Mouse (Mus musculus) ovary, postnatal 10 days (tissue): ENCODE results near the gene Arhgap23.
A peak's percentile ranks its signal among the peaks of the same experiment; 100 is the strongest.

Source experiments
- DNase-seq: peaks from one replicate; pipeline ENCODE4 v3.0.0; 2022; ENCODE audit warnings: low spot score

Gene Arhgap23

DNA sequence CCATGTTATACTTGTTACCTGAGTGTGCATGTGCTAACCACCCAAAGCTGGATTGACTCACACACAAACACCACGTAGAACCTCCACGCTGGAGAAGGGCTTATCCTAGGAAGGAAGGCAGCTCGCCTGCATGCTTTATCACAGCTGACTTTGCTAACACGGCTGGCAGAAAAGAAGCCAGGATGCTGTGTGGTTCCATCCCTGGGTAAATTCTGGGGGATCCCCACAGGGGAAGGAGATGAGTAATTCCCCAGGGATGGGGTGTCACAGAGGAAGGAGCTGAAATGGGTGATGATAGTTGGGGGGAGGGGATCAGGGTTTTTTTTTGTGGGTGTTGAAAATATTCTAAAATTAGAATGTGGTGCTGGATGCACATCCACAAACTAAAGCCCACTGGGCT, 90.5 kb downstream of the Arhgap23 start:
- DNase-seq: no peak

DNA sequence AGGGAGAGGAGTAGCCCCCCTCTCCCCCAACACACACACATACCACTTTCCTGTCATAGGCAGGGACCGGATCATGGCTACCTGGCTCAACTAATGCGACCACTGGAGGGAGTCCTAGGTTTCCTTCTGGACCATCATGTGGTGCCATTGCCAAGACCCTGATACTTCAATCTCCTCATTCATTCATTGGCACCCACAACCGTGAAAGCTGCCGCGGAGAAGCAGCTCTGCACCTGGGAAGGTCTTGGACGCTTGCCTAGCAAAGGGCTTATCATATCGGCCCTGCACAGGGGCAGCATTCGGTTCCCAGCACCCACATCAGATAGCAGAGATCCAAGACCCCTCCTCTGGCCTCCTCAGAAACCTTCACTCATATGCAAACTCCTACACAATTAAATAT, 91.0 kb downstream of the Arhgap23 start:
- DNase-seq: no peak

DNA sequence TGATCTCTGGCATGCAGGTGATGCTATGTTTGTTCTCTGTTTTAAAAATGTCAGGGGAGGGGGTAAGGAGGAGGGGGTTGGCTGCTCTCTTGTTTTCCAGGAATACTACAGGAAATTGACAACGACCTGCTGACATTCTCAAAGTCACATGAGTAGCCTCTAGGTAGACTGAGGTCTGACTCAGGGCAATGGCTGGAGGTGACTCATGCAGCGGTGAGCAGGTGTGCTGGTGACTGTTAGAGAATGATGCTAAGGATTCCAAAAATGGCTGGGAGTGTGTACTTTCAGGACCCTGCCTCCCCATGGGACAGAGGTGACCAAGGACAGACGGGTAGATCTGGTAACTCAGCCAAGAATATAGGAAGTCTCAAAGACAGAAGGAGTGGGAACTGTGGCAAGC, 92.9 kb downstream of the Arhgap23 start:
- no peak for DNase-seq

DNA sequence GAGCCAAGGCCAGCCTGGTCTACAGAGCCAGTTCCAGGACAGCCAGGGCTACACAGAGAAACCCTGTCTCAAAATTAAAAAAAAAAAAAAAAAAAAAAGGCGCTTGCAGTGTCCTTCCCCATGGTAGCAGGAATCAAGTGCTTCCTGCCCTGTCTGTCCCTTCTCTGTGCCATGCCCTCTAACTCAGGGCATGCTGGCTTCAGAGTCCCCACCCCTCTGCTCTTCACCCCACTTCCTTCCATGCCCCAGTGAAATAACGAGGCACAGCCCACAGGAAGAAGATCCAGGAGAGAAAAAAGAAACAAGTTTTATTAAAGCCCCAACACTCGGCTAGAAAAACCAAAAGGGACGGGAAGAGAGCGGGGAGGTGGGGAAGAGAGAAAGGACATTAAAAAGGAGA, 93.7 kb downstream of the Arhgap23 start:
- no peak for DNase-seq

DNA sequence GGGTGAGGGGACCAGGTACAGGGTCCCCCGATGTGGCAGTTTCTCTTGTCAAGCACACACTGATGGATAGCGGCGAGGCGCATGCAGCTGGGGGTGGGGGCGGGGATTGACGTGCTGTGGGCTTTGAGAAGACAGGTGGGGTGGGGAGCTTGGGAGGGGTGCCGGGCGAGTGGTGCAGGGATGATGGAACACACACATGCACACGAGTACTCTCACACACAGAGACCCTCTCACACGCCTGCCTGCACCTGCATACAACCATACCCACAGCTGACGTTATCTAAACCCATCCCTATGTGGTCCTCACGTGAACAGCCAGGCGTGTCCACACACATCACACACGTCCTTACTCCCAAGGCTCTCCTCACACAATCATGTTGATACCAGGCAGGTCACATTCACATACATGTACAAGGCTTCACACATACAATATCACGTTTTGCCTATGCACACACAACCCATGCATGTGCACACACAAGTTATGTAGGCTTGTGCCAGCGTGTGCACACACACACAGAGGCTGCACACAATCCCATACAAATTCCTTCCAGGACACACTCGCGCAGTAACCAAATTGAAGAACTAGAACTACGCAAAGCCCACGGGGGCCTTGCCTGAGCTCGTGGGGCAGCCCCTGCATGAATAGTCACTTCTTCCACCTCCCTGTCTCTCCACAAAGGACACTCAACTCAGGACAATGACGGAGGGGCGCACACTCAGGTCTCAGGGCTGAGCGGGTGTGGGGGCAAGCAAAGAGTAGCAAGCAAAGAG, 94.6 kb downstream of the Arhgap23 start:
- no peak for DNase-seq

DNA sequence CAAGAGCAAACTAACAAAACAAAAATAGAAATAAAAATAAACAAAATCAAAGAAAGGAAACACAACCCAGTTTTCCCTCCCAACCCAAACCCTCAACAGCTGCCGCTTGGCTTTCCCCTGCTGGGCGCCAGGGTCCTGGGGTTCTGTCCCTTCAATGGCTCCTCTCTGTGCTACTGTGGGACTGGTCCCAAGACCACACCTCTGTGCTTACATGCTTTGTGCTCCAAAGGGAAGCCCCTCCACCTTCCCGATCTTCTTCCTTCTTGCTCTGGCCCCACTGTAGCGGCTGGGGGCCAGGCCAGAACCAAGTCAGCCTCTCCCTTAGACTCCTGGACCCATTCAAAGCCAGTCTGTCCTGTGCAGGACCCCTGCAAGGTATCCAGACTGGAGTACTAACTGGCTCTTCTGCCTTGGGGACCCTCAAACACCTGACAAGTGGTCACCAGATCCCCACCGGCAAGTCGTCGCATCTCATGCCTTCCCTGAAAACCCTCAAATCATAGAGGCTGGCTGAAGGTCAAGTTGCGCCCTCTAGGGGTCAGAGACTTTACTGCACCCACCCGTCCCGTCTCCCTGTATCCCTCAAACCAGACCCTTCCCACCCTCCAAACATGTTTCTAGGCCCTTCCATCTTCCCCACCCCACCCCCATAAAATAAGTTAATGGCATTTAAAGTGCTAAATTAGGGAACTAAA, 95.8 kb downstream of the Arhgap23 start:
- DNase-seq: peak; percentile 54

DNA sequence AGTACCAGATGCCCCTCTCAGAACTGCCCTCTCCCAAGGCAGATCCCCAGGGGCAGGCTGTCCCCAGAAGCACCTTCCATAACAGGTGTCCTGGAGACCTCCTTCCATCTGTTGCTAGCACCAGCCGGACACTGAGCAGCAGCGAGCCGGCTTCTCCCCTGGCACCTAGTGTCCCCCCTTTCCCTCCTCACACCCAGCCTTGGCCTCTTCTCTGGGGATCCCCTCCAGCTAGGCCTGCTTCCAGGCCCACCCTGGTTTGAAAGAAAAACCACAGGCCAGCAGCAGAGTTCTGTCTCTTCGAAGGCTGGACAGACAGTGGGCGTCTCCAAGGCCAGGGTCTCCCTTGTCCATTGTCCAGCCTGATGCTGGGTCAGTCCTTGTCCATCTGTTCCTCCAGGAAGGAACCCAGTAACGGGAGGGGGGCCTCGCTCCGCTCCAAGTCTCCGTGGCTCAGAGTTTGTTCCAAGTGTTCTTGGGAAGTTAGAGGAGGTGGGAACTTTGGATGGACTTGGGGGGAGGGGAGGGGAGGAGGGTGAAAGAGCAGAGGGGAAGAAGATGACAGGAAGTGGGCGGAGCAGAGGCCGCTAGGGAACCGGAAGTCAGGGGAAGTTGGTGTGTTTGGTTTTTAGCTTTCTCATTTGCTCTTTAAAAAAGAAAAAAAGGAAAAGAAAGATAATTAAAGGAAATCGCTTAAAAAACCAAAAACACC, 96.5 kb downstream of the Arhgap23 start:
- DNase-seq: no peak

DNA sequence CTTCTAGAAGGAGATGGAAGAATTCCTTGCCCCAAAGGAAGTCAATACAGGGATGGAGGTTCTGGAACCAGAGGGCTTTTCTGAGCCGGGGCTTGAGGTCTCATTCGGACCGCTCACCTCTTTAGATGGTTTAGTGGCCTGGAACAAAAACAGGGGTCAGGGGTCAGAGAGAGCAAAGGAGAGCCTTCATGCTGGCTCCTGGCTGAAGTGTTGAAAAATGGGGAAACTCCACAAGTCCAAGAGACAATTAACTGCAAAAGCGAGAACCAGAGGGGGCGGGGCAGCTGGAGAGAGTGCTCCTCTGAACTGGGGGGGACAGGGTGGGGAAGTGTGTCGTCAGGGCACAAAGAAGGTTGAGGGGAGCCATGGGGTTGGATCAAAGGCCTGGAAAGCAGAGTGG, 97.2 kb downstream of the Arhgap23 start:
- DNase-seq: no peak

DNA sequence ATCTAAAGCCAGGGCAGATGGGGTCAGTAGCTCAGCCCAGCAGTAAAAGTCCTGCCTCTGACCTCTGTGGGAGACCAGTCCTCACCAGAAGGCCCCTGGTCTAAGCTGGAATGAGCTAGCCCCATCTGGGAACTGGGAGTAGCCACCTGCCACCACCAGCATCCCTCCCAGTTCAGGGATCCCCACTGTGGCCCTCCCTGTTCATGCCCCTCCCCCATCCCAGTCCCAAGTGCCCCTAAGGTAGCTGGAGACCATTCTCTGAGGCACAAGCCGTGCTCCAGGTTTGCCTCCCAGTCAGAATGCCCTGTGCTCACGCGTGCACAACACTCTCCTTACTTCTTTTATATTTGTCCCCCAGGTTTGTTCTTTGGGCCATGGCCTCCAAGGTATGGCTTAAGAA, 97.7 kb downstream of the Arhgap23 start:
- no peak for DNase-seq

DNA sequence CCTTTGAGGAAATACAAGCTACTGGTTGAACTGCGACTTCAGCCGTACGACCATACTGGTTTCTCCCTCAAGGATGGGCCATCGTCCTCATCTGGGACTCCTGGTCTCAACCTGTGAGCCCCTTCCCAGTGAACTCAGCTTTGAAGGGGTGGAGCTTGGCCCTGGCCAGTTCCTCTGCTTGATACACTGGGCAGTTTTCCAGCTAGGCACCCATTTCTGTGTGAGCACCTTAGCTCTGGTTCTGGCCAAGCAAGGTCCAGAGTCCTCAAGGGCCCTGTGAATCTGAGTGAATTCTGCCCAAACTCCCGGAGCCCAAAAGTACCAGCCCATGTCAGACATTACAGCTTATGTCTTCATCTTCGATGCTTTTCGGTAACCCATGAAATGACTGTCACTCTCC, 105.2 kb downstream of the Arhgap23 start:
- DNase-seq: no peak

DNA sequence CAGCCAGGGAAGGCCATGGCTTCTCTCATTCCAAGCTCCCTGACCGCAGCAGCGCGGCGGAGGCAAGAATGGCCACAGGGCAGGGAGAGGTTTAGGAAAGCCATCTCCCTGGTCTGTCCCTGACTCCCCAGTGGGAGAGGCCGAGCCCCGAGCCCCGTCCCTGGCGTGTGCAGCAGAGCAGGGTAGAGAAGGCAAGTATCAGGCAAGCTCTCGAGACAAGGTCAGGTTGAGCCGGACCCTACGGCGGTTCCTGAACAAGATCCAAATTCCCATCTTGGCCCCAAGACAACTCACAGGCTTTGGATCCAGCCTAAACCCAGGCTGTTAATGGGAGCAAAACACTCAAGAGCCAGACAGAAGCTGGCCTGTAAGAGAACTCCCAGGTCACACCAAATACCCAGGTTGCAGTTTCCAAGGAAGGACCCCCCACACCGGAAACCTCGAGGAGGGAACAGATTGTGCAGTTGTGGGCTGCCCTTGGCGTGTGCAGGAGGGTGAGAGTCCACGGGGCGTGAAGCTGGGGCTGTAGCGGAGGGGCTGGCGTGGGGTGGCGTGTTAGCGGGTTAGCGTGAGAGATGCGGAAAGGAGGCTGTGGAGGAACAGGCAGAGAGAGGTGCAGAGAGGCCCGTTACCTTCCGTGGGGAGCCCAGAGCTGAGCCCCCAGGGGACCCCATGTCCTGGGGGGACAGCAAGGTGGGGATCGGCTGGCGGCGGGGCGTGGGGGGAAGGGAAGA, 106.6 kb downstream of the Arhgap23 start:
- DNase-seq: no peak

DNA sequence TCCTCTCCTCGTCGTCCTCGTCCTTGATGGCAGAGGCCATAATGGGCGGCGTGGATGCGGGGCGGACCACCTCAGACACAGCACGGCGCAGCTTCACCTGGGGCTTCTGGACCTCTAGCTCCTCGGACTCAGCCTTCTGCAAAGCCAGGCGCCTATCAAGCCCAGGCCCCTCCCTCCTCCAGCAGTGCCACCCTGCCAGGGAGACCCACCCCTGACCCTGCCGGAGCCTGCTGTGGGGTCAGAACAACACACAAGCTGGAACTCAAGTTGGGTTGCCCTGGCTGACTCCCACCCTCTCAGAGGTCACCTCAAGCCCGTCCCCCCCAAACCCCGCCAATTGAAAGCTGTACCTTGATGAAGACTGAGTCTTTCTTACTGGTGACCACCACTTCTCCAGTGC, 107.8 kb downstream of the Arhgap23 start:
- DNase-seq: no peak

DNA sequence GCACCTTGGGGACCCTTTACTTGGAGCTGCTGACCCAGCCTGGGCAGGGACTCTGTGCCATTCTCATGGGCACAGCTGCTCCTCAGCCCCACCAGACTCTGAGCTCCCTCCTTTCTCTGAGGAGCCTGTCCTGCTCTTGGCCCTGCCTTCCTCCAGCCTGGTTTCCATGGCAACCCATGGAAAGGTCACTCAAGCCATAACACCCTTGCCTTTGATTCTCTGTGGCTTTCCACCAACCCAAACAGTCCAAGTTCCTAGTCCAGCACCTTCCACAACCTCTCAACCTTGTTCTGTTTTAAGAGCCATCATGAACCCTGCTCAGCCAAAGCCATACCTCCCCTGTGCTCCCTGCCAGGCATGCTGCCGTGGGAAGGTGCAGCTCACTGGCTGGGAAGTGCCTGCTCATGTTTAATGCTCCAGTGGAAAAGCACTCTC, 108.5 kb downstream of the Arhgap23 start:
- DNase-seq: no peak

DNA sequence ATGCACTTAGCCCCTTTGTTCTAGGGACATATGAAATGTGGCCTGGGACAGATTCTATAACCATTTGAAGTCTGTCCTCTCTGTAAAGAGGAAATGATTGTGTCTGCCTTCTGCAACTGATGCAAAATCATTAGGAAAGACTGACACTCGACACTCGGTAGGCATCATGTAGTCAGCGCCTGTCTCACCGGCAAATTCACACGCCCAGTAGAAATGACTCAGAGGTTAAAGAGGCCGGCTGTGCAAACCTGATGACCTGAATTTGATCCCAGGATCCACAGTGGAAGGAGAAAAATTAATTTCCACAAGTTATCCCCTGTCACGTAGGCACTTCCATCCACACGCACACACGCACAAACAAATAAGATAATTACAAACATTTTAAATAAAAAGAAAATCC, 109.0 kb downstream of the Arhgap23 start:
- no peak for DNase-seq

DNA sequence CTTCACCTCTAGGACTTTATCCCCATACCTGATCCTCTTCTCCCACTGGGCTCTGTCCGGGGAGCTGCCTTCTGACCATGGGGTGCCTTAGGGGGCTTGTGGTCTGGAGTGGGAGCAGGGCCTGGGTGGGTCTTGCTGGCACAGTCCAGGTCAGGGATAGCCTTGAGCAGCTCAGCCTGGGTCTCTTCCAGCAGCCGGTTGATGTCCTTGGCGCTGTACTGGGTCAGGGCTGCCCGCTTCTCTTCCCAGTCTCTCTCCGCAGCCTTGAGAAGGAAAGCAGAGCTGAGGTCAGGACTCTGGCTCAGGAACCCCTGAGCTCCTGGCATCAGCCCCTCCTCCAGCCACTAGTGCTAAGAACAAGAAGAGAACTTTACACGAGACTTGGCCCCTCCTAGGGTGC, 110.0 kb downstream of the Arhgap23 start:
- DNase-seq: no peak

DNA sequence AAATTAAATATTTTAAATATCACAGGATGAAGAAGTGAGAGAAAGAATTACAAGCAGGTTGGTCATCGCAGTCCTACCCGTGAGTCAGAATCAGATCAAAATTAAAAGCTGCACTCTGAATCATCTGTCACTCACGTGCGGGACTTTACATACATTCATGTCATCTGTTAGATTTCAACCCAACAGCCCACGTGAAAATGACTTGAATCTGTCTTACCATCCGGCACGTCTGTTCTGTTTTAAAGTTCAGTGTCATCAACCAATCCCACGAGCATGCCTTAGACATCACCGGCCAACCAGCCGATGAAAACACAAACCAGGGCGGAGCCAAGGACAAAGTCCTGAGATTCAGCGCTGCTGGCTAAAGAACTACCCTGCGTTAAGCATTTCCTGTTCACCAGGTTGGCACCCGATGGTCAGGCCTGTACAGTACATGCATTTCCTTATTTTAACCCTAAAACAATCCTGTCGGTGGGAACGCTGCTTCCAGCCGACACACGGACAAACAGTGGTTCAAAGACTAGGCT, 113.0 kb downstream of the Arhgap23 start:
- DNase-seq: no peak

DNA sequence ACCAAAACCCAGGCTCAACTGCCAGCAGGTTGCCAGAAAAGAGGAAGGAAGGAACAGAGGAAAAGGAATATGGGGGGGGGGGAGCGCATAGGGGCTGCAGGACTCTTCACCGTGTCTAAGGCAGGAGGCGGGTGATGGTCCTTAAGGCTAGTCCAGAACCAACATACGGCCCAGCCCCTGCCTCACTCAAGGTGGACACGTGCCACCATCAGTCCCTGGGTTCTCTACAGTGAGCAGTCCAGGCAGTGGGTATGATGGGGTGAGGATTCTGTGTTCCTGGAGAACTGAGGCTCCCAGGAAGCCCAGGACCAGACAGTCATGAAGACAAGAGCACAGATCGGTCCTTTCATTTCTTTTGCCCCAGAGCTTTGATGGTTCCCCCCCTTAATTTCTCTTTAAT, 114.7 kb downstream of the Arhgap23 start:
- no peak for DNase-seq

DNA sequence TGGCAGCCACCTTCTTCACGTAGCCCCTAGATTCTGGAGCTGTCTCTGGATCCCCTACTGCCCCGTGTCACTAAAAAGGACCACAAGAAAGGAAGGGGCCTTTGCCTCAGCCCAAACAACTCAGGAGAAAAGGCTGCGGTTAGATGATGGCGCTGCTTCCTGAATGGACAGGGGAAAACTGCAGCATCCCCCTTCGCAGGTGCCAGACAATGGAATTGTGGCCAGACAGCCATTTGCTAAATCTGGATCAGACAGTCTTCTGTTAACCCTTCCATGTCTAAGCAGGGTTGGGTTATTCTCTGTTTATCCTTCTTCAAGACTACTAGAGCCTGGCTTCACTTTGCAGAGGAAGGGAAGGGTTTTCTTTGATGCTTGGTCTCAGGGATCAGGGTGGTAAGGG, 115.6 kb downstream of the Arhgap23 start:
- no peak for DNase-seq

DNA sequence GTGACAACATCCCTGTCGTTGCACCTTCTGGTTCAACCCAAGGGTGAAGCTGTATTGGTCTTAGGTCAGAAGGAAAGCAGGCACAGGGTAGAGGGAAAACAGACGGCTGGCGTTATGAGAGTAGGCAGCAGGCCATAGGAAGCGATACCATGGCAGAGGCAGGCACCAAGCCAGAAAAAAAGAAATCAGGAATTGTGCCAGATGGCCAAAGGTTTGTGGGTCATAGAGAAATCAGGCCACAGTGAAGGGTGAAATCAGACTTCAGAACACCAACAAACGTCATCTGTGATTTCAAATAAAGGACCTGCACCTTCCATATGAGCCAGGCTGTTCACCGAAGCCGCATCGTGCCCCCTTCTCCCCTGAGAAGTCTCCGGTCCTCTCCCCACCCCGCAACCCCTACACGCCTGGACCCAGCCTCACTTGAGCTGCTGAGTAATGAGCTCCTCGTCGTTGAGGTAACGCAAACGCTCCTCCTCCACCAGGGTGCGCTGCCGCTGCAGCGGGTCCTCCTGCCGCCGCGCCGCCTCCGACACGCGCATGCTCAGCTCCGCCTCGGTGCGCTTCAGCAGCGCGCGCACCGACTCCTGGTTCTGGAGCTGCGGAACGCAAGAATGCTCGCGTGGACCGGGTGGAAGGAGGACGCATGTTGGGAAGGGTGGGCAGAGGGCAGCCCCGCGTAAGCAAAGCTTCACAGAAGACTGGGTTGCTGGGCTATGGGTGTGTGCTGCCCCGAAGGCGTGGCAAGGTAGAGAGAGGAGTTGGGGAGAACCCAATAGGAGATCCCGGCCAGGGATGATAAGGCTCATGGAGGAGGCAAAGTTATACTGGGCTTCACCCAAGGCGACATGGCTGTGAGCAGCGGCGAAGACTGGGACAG, 116.3 kb downstream of the Arhgap23 start:
- DNase-seq: peak; percentile 77

DNA sequence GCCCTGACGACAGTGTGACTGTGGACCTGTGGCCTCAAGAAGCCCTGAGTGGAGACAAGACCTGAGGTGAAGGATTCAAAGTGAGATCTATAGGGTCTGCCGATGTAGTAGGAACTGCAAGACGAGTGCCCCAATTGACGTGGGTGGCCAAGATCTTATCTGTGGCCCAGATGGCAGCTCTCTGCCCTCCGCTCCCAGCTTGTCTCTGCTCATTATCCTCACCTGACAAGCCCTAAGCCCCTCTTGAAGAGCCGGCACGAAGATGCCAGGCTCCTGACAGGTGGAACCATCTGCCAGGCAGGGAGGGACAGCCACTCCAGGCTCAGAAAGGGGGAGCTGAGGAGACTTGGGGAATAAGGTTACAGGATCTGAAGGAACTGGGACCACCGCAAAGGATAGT, 117.0 kb downstream of the Arhgap23 start:
- no peak for DNase-seq

DNA sequence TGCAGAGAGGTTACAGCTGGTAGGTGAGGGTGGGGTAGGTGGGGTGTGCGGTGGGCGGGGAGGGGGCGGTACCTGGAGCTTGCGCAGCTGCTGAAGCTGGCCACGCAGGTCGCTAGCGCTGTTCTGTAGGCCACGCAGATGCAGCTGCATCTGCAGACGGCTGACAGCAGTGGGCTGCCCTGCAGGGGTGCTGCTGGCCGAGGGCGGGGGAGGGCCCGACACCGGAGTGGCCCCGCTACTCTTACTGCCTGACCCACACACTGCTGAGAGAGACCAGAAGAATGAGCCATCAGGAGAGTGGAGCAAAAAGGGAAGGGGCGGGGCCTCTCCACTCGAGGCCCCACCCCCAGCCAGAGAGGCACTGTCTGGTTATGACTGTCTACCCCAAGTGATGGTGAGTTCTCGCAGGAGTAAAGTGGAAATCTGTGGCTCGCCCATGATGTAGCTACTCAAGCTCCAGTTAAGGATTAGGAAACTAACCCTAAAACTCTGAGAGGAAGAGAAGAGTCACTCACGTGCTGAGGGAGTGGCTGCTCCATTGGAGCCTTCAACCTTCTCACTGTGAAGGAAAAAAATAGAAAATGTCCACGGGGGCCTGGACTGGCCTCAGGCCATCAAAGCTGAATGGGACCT, 117.7 kb downstream of the Arhgap23 start:
- DNase-seq: no peak
